Mouse (Mus musculus) hindbrain, postnatal 0 days (tissue): ENCODE results near the gene Ccdc34. TPM values are rescaled to one million over a fixed set of nuclear protein-coding genes. Genes with fewer than 3 reads are reported as not detected.

Source experiments
- ATAC-seq: fragments of 200-750 bp; cut with Nextera tagmentation; 2 replicates; pipeline ENCODE4 v1.8.0; 2017; ENCODE audit warnings: mild to moderate bottlenecking, moderate TSS enrichment, moderate library complexity
- DNase-seq: peaks from one replicate; pipeline ENCODE4 v3.0.0-alpha.2; 2015; ENCODE audit warnings: low spot score
- H3K27ac ChIP-seq: fragments of 300-500 bp; sonication (generic); 2 replicates; pipeline ENCODE4 v1.5.1; 2014; ENCODE audit warnings: mild to moderate bottlenecking
- H3K27me3 ChIP-seq: fragments of 300-500 bp; sonication (generic); 2 replicates; pipeline ENCODE4 v1.6.1; 2014; ENCODE audit warnings: low read length, mixed read lengths; ENCODE audit not compliant: insufficient read depth
- H3K36me3 ChIP-seq: fragments of 300-500 bp; sonication (generic); 2 replicates; pipeline ENCODE4 v1.6.1; 2014; ENCODE audit warnings: low read length, mixed read lengths; ENCODE audit not compliant: insufficient read depth
- H3K4me1 ChIP-seq: fragments of 300-500 bp; sonication (generic); 2 replicates; pipeline ENCODE4 v1.6.1; 2014; ENCODE audit warnings: antibody characterized with exemption, low read length, mixed read lengths; ENCODE audit not compliant: insufficient read depth
- H3K4me2 ChIP-seq: fragments of 300-500 bp; sonication (generic); 2 replicates; pipeline ENCODE4 v1.6.1; 2014; ENCODE audit warnings: low read depth, mild to moderate bottlenecking, low read length, moderate library complexity, mixed read lengths
- H3K4me3 ChIP-seq: fragments of 300-500 bp; sonication (generic); 2 replicates; pipeline ENCODE4 v1.5.1; 2014; ENCODE audit warnings: low read length
- H3K9ac ChIP-seq: fragments of 300-500 bp; sonication (generic); replicated peaks from 2 replicates; pipeline ENCODE4 v1.6.1; 2014; ENCODE audit warnings: mild to moderate bottlenecking, low read length, moderate library complexity, mixed read lengths
- H3K9me3 ChIP-seq: fragments of 300-500 bp; sonication (generic); 2 replicates; pipeline ENCODE4 v1.6.1; 2016; ENCODE audit warnings: low read length, mixed read lengths
- CTCF ChIP-seq: IDR thresholded peaks from 2 replicates; pipeline ENCODE4 v1.5.1; 2016; ENCODE audit warnings: antibody characterized with exemption, control low read depth, low read depth
- WGBS: fragments of 180-500 bp; shearing (Covaris S2); extraction: QIAGEN DNeasy Blood & Tissue Kit; methylation state at CpG from one replicate; pipeline ENCODE4 v1.1.7; 2014; 5-methylcytosine and 5-hydroxymethylcytosine counted together
- polyA plus RNA-seq: library from polyadenylated mRNA; unstranded; fragments of >200 nt; fragmentation: Nextera tagmentation; extraction: Ambion mirVana; gene quantifications from 2 replicates; pipeline ENCODE4 v1.2.1, GENCODE M21; 2015
- total RNA-seq: library from RNA; depleted of rRNA; stranded (reverse); fragments of >200 nt; gene quantifications from 2 replicates; pipeline ENCODE4 v1.2.3, GENCODE M21; 2014

Gene Ccdc34
- total and polyA plus RNA-seq, 2 experiments from 2014 or later, result 18.6 to 30.2 TPM

DNA sequence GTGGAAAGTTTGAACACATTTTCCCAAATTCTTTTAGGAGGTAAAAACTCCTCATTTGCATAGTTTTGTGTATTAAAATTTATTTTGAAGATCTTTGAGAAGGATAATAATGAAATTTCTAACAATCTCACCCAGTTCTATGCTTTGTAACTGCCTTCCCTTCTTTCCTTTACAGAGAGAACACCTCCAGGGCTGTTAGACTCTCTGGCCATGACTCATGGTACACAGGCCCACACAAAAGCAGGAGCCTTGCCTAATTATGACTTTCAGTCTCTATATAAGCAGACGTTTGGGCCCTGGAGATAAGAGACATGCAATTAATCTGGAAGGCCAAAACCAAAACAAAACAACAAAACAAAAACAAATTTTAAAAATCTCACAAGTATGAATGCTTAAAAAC, 182.0 kb downstream of the Ccdc34 start:
- no peak for TF ChIP-seq CTCF
- ATAC-seq (no peak), DNase-seq (no peak)
- H3K4me1 ChIP-seq, result no peaks in the 10 kb centered on the region
- no peaks in the 10 kb centered on the region for H3K36me3 ChIP-seq
- H3K4me2 ChIP-seq, result no peak overlapping the region
- no peak overlapping the region for H3K27ac ChIP-seq
- no peaks in the 10 kb centered on the region for H3K27me3 ChIP-seq
- no peak overlapping the region for H3K9ac ChIP-seq
- H3K9me3 ChIP-seq, result no peaks in the 10 kb centered on the region
- 50% methylated on average over 1 of the region's 1 CpGs for WGBS
- no peak overlapping the region for H3K4me3 ChIP-seq

DNA sequence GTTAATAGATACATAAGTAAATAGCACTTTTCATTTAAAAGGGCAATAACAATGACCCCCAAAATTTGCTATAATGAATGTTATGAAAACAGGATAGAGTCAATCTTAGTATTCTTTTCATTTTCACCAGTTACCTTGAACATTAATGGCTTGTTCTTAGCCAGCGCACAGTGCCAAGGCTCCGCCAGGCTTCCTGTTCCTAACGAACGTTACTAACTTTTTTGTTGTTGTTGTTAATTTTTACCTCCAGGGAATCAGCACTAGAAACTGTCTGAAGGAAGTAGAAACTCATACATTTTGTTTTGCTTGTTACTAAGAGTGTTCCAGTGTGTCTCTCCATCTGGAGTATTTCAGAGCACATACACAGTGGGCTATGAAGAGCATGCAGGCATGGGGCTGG, 184.2 kb downstream of the Ccdc34 start:
- no peak overlapping the region for H3K9ac ChIP-seq
- no peaks in the 10 kb centered on the region for H3K27me3 ChIP-seq
- H3K27ac ChIP-seq, result no peak overlapping the region
- no peaks in the 10 kb centered on the region for H3K36me3 ChIP-seq
- no peaks in the 10 kb centered on the region for H3K4me1 ChIP-seq
- WGBS, result 85% methylated on average over 4 of the region's 4 CpGs
- ATAC-seq (no peak), DNase-seq (no peak)
- H3K9me3 ChIP-seq, result no peaks in the 10 kb centered on the region
- no peak for TF ChIP-seq CTCF
- no peak overlapping the region for H3K4me3 ChIP-seq
- H3K4me2 ChIP-seq, result no peak overlapping the region

DNA sequence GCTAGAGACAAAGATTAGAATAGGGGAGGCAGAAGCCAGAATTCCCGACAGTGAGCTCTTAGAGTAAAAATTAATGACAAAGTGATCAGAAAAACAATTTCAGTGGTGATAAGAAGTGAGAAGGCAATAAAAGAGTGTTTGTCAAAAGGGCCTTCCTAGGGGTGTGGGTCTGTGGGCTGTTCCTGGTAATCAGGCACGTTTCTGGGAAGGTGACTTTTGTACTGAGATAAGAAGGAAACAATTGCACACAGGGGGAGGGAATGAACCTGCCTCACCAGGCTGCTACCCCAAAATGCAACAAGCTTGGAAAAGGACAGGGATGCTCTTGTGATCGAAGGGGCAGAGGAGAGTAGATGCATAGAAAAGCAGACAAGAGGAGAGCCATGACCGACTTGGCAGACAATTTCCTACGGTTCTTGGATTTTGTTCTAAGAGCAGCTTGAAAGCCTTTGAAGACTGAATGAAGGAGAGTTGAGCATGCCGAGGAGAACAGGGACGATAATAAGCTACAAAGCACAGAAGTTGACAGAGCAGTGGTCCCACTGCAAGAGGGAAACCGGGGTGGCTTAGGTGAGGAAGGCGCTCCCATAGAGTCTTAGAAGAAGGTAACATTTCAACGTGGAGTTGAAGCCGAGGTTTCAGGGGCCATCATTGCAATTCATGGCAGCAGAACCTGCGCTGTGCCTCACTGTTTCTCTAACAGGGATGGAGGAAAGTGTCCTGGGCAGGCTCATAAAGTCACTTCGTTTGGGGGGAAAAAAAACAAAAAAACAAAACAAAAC, 185.3 kb downstream of the Ccdc34 start:
- Histone ChIP-seq H3K9me3 (no peaks in the 10 kb centered on the region), H3K9ac (no peak overlapping the region), H3K27ac (no peak overlapping the region), H3K4me3 (no peak overlapping the region), H3K36me3 (no peaks in the 10 kb centered on the region), H3K4me2 (no peak overlapping the region), H3K27me3 (no peaks in the 10 kb centered on the region), H3K4me1 (no peaks in the 10 kb centered on the region)
- DNase-seq, result no peak
- ATAC-seq, result no peak
- no peak for TF ChIP-seq CTCF
- 56% methylated on average over 13 of the region's 13 CpGs for WGBS

DNA sequence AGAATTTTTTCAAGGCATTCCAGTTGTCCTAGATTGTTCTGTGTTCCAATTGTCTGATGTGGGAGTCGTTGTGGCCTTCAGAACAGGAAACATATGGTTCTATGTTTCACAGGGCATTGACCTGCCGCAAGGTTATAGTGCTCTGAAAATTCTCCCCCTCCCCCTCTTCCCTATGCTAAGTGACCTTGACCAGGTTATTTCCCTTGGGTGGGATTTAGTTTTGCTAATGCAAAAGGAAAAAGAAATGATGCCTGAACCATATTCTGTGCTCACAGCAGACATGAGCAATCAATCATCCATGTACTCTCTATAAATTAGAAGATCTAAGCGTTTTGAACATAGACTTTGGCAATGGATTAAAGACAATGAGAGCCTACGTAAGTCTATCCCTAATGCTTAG, 186.6 kb downstream of the Ccdc34 start:
- Histone ChIP-seq H3K9me3 (no peaks in the 10 kb centered on the region), H3K27me3 (no peaks in the 10 kb centered on the region), H3K36me3 (no peaks in the 10 kb centered on the region), H3K27ac (no peak overlapping the region), H3K4me3 (no peak overlapping the region), H3K4me1 (no peaks in the 10 kb centered on the region), H3K9ac (no peak overlapping the region), H3K4me2 (no peak overlapping the region)
- no peak for DNase-seq
- WGBS, result 78% methylated on average over 4 of the region's 4 CpGs
- TF ChIP-seq CTCF, result no peak
- no peak for ATAC-seq

DNA sequence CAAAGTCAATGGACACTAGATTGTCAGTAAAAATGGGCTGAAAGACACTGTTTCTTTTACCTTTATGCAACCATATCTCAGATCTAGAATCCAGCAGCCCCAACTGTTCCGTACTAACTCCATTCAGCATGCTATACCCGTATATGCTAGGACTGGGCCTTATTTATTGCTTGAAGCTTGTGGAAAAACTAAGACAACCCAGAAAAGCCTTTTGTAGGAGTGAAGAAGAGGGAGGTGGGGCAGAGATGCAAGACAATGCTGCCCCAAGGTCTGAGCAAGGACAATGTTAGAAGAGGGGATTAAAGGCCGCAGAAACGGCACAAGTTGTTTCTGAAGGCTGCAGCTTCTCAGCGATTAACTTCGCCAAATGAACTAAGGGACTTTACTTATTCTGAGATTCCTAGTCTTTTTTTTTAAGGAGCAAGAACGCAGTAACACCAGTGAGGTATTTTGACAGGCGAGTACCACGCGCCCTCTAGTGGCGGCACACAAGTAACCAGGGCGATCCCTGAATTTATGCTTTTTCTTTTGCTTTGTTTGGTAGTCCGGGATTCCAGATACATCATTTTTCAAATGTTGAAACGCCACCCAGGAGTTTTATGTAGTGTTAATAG, 187.2 kb downstream of the Ccdc34 start:
- 8% methylated on average over 14 of the region's 14 CpGs for WGBS
- TF ChIP-seq CTCF, result peak; percentile 92
- Histone ChIP-seq H3K27me3 (no peaks in the 10 kb centered on the region), H3K4me1 (no peaks in the 10 kb centered on the region), H3K36me3 (no peaks in the 10 kb centered on the region), H3K9me3 (no peaks in the 10 kb centered on the region), H3K4me2 (peak overlapping the region; percentile 23; the same call in 1 of the 2 replicates), H3K27ac (no peak overlapping the region), H3K9ac (no peak overlapping the region), H3K4me3 (no peak overlapping the region)
- ATAC-seq (0 out of 2 replicates have a peak, but pooled peaks have one; percentile 53), DNase-seq (peak; percentile 82)

DNA sequence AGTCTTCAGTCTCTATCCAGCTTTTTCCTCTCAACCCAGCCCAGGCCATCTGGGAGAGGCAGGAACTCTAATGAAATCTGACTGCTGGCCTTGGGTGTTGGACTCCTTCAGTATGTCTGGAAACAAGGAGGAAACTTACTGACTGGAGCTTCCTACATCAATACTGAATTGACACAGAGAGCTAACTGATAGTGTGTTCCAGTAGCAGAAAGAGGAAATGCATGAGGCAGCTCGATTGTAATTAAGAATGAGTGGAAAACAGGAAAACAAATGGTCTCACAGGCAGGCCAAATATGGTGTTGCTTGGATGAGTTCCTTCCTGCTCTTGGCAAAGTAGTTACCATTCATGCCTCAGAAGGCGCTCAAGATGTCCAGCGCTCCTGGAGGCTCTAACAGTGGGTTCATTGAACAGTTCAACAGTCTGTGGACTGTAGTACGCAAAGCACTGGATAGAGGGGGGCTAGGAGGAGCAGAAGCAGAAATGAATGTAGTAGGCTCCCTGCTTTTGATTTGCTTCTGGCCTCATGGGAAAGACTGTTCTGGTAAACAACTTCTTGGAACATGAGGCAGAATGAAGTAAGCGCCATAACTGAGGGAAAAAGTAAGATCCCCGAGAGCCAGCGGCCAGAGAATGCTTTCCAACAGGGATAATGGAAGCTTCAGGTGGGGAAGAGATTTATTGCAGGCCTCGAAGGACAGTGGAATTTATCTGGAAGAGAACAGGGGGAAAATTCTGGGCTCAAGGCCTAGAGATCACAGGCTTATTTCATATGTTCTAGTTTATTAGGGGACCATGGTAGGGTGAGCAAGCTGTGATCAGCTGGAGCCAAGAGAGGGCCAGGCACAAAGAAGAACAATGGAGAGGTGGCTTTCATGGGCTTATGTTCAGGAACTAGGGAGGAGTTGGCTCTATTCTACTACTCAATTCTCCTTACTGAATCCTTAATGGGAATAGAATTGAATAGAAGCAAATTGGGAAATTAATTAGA, 193.2 kb downstream of the Ccdc34 start:
- Histone ChIP-seq H3K4me1 (no peaks in the 10 kb centered on the region), H3K36me3 (no peaks in the 10 kb centered on the region), H3K27ac (peak overlapping the region; percentile 29; the same call in 1 of the 2 replicates), H3K9me3 (no peaks in the 10 kb centered on the region), H3K4me3 (no peak overlapping the region), H3K27me3 (no peaks in the 10 kb centered on the region), H3K9ac (no peak overlapping the region), H3K4me2 (no peak overlapping the region)
- TF ChIP-seq CTCF, result peak; percentile 23
- peak; percentile 67 for DNase-seq
- ATAC-seq, result peak; percentile 96
- whole genome bisulfite sequencing, result 60% methylated on average over 8 of the region's 8 CpGs
